Mouse (Mus musculus) heart, embryonic 16.5 days (tissue): ENCODE data around the gene S1pr2. TPM values are rescaled to one million over a fixed set of nuclear protein-coding genes. Genes with fewer than 3 reads are reported as not detected.

Source experiments
- ATAC-seq: fragments of 200-750 bp; cut with Nextera tagmentation; replicated peaks from 2 replicates; pipeline ENCODE4 v1.8.0; 2017; ENCODE audit warnings: moderate number of reproducible peaks; ENCODE audit not compliant: insufficient read depth, low FRiP score; ENCODE audit errors: extremely low read depth
- H3K27ac ChIP-seq: fragments of 300-500 bp; sonication (generic); 2 replicates; pipeline ENCODE4 v1.5.1; 2014; ENCODE audit warnings: mild to moderate bottlenecking, low read length, control low read depth, moderate library complexity
- H3K27me3 ChIP-seq: fragments of 300-500 bp; sonication (generic); 2 replicates; pipeline ENCODE4 v1.6.1; 2014; ENCODE audit warnings: low read length, mixed read lengths; ENCODE audit not compliant: control insufficient read depth, insufficient read depth
- H3K36me3 ChIP-seq: fragments of 300-500 bp; sonication (generic); 2 replicates; pipeline ENCODE4 v1.6.1; 2014; ENCODE audit not compliant: control insufficient read depth, insufficient read depth
- H3K4me1 ChIP-seq: fragments of 300-500 bp; sonication (generic); 2 replicates; pipeline ENCODE4 v1.6.1; 2014; ENCODE audit warnings: low read length, mixed read lengths; ENCODE audit not compliant: control insufficient read depth, insufficient read depth
- H3K4me2 ChIP-seq: fragments of 300-500 bp; sonication (generic); 2 replicates; pipeline ENCODE4 v1.6.1; 2014; ENCODE audit warnings: low read depth, mild to moderate bottlenecking, control low read depth, low read length
- H3K4me3 ChIP-seq: fragments of 300-500 bp; sonication (generic); 2 replicates; pipeline ENCODE4 v1.5.1; 2014; ENCODE audit warnings: mild to moderate bottlenecking, control low read depth, low read length
- H3K9ac ChIP-seq: fragments of 300-500 bp; sonication (generic); 2 replicates; pipeline ENCODE4 v1.6.1; 2014; ENCODE audit warnings: low read length, control low read depth
- H3K9me3 ChIP-seq: fragments of 300-500 bp; sonication (generic); replicated peaks from 2 replicates; pipeline ENCODE4 v1.6.1; 2016; ENCODE audit warnings: low read length; ENCODE audit not compliant: control insufficient read depth
- WGBS: fragments of 180-500 bp; shearing (Covaris S2); extraction: QIAGEN DNeasy Blood & Tissue Kit; methylation state at CpG from one replicate; pipeline ENCODE4 v1.1.7; 2014; 5-methylcytosine and 5-hydroxymethylcytosine counted together
- polyA plus RNA-seq: library from polyadenylated mRNA; unstranded; fragments of >200 nt; fragmentation: Nextera tagmentation; extraction: Ambion mirVana; gene quantifications from 2 replicates; pipeline ENCODE4 v1.2.1, GENCODE M21; 2015

S1pr2 gene
- polyA plus RNA-seq, 1 experiment from 2014 or later, result 18.2 TPM

DNA sequence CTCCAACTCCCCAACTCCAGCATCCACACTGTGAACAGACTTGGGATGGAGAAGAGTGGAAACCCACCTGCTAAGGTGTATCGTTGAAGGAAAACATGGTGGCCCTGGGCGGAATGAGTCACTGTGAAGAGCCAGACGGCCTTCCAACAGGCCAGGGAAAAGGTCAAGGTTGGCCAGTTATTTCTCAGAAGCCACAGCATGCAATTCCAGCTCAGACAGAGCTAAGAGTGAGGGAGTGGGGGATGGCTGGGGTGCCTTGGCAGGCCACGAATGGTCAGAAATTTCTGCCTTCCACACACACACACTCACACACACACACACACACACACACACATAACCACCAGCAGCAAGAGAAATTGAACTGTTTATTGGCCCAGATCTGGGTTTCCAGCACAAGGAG lies 11.0 kb downstream of the S1pr2 start:
- no peaks in the 10 kb centered on the region for H3K9me3 ChIP-seq
- WGBS, result 83% methylated on average over 4 of the region's 4 CpGs
- no peak overlapping the region for H3K9ac ChIP-seq
- peaks cover 25% of the 10 kb centered on the region for H3K36me3 ChIP-seq
- H3K4me2 ChIP-seq, result no peak overlapping the region
- H3K27me3 ChIP-seq, result no peaks in the 10 kb centered on the region
- H3K27ac ChIP-seq, result no peak overlapping the region
- ATAC-seq, result no peak
- H3K4me1 ChIP-seq, result no peaks in the 10 kb centered on the region
- no peak overlapping the region for H3K4me3 ChIP-seq

DNA sequence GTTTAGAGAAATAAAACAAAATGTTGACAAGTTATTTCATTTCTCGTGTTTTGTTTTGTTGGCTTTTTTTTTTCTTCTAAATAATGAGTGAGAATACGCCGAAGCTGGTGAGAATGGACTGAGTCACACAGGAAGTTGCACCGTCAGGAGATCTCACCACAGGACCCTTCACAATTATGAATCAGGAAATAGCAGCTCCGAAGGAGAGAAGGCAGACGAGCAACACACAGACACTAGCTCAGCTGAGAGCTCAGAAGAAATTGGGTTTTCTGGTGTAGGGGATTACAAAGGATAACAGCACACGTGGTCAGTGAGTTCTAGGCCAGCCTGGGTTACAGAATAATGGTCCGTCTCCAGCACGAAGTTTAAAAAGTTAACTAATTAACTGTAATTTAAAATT lies 15.0 kb downstream of the S1pr2 start:
- no peak overlapping the region for H3K4me3 ChIP-seq
- no peaks in the 10 kb centered on the region for H3K27me3 ChIP-seq
- WGBS, result 55% methylated on average over 9 of the region's 9 CpGs
- no peaks in the 10 kb centered on the region for H3K9me3 ChIP-seq
- H3K27ac ChIP-seq, result no peak overlapping the region
- 0 out of 2 replicates have a peak, but pooled peaks cover 4% of the 10 kb centered on the region for H3K36me3 ChIP-seq
- no peak overlapping the region for H3K9ac ChIP-seq
- H3K4me1 ChIP-seq, result no peaks in the 10 kb centered on the region
- H3K4me2 ChIP-seq, result no peak overlapping the region
- no peak for ATAC-seq

DNA sequence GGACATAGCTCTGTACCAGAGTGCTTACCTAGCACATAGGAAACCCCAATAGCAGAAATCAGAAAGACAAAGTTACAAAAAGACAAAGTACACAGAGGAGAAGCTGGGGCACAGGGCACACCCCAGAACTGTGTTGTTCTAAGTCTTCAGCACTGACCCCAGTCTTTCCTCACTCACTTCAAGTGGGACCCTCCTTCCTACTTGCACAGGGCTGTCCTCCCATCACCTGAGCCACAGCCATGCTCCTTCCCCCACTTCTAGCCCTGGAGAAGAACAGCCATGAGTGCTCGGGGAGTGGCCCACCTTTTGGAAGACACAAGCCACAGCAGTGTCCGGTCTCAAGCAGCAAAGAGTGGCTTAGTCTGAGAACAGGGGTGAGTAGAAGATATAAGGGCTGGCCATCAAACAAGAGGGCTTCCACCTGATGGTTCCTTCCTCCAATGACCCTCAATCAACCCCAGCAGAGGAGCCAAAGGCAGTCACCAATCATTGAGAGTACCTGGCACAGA lies 17.1 kb downstream of the S1pr2 start, which contains the start of gene Dnmt1:
Gene Dnmt1 (minus strand): TSS at position 459 of the 509 bp plus-strand sequence.
- Histone ChIP-seq H3K27ac (no peak within 1 kb of the TSS), H3K4me3 (no peak within 1 kb of the TSS), H3K9me3 (no peaks in the 10 kb centered on the region), H3K36me3 (no peaks in the 10 kb centered on the region), H3K9ac (no peak within 1 kb of the TSS), H3K27me3 (no peaks in the 10 kb centered on the region), H3K4me1 (no peaks in the 10 kb centered on the region), H3K4me2 (no peak within 1 kb of the TSS)
- no peak for ATAC-seq
- WGBS, result 89% methylated on average over 2 of the region's 2 CpGs

DNA sequence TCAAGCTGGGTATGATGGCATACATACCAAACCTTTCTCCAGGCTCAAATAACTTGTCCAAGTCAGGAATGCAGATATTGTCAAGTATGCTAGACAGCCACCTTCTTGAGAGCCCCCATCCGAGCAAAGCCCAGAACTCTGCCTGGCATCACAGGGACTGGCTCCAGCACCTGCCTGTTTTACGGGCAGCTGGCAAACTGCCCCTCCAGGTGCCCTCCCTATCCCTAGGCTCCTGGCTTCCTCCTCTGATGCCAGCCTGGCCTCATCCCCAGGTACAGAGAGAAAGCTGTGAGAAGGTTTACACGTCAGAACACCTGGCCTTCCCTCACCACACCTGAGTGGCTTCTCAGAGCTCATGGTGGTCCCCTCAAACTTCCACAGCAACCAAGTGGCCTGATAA lies 19.6 kb downstream of the S1pr2 start:
- 56% methylated on average over 3 of the region's 3 CpGs for WGBS
- no peak overlapping the region for H3K9ac ChIP-seq
- H3K27ac ChIP-seq, result no peak overlapping the region

DNA sequence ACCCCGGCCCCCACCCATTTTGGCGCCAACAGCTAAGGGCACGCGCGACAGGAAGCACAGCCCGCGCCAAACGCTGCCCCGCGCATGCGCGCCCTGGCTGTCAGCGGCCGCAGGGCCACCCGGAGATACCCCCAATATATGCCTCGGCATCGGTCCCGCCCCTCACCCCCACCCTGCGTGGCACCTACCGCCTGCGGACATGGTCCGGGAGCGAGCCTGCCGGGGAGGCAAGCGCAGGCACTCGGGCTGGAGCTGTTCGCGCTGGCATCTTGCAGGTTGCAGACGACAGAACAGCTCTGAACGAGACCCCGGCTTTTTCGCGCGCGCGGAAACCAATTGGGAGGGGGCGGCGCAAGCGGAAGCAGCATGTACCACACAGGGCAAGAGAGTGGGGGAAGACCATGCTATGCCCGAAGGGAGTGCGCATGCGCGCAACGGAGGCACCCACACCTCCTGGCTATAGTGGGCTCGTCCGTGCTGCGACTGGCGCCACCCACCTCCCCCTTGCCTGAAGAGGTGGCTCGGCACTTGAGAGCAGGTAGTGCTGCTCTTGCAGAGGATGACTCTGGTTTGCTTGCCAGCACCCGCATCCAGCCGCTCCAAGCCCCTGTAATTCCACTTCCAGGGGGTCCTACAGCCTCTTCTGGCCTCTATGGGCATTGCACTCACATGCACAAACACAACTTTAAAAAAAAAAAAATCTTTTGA lies 23.9 kb downstream of the S1pr2 start:
- Histone ChIP-seq H3K27me3 (no peaks in the 10 kb centered on the region), H3K4me1 (peaks cover 7% of the 10 kb centered on the region; the same call in 1 of the 2 replicates), H3K9ac (peak overlapping the region; percentile 94), H3K4me2 (peak overlapping the region; percentile 87), H3K4me3 (peak overlapping the region; percentile 92), H3K9me3 (no peaks in the 10 kb centered on the region), H3K27ac (peak overlapping the region; percentile 93), H3K36me3 (no peaks in the 10 kb centered on the region)
- peak; percentile 96 for ATAC-seq
- under 1% methylated on average over 51 of the region's 51 CpGs for WGBS

More for the DNA sequence above, 19.6 kb downstream of the S1pr2 start:
- Histone ChIP-seq H3K4me1 (no peaks in the 10 kb centered on the region), H3K27me3 (no peaks in the 10 kb centered on the region), H3K9me3 (no peaks in the 10 kb centered on the region), H3K36me3 (no peaks in the 10 kb centered on the region), H3K4me3 (no peak overlapping the region), H3K4me2 (no peak overlapping the region)
- ATAC-seq, result no peak

DNA sequence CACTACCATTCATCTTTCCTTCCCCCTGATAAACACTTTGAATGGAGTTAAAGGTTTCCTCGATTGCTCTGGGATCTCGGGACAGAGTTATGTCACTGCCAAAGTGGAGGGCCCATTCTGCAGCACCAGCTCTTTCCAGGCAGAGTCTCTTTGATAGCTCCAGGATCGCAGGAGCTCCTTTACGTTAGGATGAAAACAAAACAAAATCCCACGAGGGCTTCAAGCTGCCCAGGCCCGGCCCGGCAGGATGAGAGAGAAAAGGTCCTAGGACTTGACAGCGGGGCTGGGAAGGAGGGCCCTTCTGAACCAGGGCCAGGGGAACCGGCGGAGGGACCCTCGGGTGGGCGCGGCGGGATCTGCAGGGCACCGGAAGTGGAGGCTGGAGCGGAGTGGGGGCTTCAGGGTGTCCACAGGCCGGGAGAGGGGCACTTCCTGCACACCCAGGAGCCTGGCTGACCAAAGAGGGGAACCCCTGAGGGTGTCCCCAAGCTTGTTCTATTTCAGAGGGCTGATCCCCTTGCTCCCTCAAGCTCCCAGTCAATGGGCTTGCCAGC lies 24.5 kb downstream of the S1pr2 start:
- Histone ChIP-seq H3K4me3 (peak overlapping the region; percentile 92), H3K36me3 (no peaks in the 10 kb centered on the region), H3K27me3 (no peaks in the 10 kb centered on the region), H3K9ac (peak overlapping the region; percentile 94), H3K4me2 (peak overlapping the region; percentile 87), H3K27ac (peak overlapping the region; percentile 93), H3K9me3 (no peaks in the 10 kb centered on the region), H3K4me1 (peaks cover 7% of the 10 kb centered on the region; the same call in 1 of the 2 replicates)
- peak; percentile 43 for ATAC-seq
- 0% methylated on average over 17 of the region's 17 CpGs for WGBS

DNA sequence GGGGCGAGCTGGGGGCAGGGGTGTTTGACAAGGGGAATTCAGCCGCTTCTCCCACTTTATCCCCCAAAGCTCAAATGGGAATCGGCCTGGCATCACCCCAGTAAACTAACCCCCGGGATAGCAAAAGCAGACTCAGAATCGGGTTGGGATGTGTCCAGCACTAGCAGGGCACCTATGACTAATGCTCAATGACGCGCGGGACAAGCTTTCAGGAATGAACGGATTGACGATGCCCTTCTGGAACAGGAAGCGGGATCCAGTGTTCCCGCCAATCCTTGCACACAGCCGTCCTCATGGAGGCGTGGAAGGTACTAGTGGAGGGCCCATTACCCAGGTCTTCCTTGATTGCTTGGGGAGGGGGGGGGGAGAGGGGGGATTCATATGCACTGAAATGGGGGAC lies 25.1 kb downstream of the S1pr2 start:
- Histone ChIP-seq H3K9ac (peak overlapping the region; percentile 94), H3K4me1 (peaks cover 7% of the 10 kb centered on the region; the same call in 1 of the 2 replicates), H3K27ac (peak overlapping the region; percentile 93), H3K36me3 (no peaks in the 10 kb centered on the region), H3K4me2 (peak overlapping the region; percentile 87), H3K27me3 (no peaks in the 10 kb centered on the region), H3K9me3 (no peaks in the 10 kb centered on the region), H3K4me3 (peak overlapping the region; percentile 92)
- no peak for ATAC-seq
- WGBS, result 4% methylated on average over 14 of the region's 14 CpGs

DNA sequence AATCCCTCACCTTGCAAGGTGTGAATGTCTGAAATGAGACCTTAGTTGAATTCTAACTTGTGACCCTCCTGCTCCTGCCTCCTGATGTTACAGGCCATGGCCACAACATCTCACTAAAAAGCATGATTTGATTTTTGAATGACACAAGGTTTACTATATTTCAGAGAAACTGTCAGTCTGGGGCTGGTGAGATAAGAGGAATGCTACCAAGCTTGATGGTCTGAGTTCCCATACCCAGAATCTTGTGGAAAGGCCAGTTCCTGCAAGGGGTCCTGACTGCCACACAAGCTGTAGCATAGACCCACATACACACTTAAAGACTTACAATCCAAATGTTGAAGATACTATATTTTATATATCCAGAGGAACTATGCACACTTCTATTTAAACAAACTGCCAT lies 26.2 kb downstream of the S1pr2 start:
- Histone ChIP-seq H3K4me2 (no peak overlapping the region), H3K9ac (no peak overlapping the region), H3K27me3 (no peaks in the 10 kb centered on the region), H3K9me3 (no peaks in the 10 kb centered on the region), H3K4me1 (peaks cover 7% of the 10 kb centered on the region; the same call in 1 of the 2 replicates), H3K27ac (no peak overlapping the region), H3K4me3 (no peak overlapping the region), H3K36me3 (no peaks in the 10 kb centered on the region)
- no peak for ATAC-seq
